Mouse (Mus musculus) heart, embryonic 12.5 days (tissue): ENCODE results near the gene Cip2a. TPM values are rescaled to one million over a fixed set of nuclear protein-coding genes. Genes with fewer than 3 reads are reported as not detected.

Experiments
- ATAC-seq: fragments of 200-750 bp; cut with Nextera tagmentation; 2 replicates; pipeline ENCODE4 v1.8.0; 2017; ENCODE audit warnings: moderate TSS enrichment, moderate library complexity; ENCODE audit not compliant: insufficient number of reproducible peaks, low FRiP score
- H3K27ac ChIP-seq: fragments of 300-500 bp; sonication (generic); 2 replicates; pipeline ENCODE4 v1.5.1; 2016; ENCODE audit warnings: mild to moderate bottlenecking, moderate library complexity; ENCODE audit not compliant: poor library complexity, severe bottlenecking
- H3K27me3 ChIP-seq: fragments of 300-500 bp; sonication (generic); replicated peaks from 2 replicates; pipeline ENCODE4 v1.6.1; 2016; ENCODE audit warnings: mild to moderate bottlenecking, moderate library complexity
- H3K36me3 ChIP-seq: fragments of 300-500 bp; sonication (generic); 2 replicates; pipeline ENCODE4 v1.6.1; 2016; ENCODE audit warnings: mild to moderate bottlenecking, moderate library complexity
- H3K4me1 ChIP-seq: fragments of 300-500 bp; sonication (generic); replicated peaks from 2 replicates; pipeline ENCODE4 v1.6.1; 2016; ENCODE audit warnings: mild to moderate bottlenecking
- H3K4me2 ChIP-seq: fragments of 300-500 bp; sonication (generic); 2 replicates; pipeline ENCODE4 v1.6.1; 2016; ENCODE audit warnings: mild to moderate bottlenecking, moderate library complexity
- H3K4me3 ChIP-seq: fragments of 300-500 bp; sonication (generic); 2 replicates; pipeline ENCODE4 v1.5.1; 2016; ENCODE audit warnings: mild to moderate bottlenecking
- H3K9ac ChIP-seq: fragments of 300-500 bp; sonication (generic); 2 replicates; pipeline ENCODE4 v1.6.1; 2016; ENCODE audit warnings: mild to moderate bottlenecking, moderate library complexity
- H3K9me3 ChIP-seq: fragments of 300-500 bp; sonication (generic); replicated peaks from 2 replicates; pipeline ENCODE4 v1.6.1; 2016; ENCODE audit warnings: mild to moderate bottlenecking, moderate library complexity
- WGBS: fragments of 180-500 bp; shearing (Covaris S2); methylation state at CpG from one replicate; pipeline ENCODE4 v1.1.7; 2016; 5-methylcytosine and 5-hydroxymethylcytosine counted together
- polyA plus RNA-seq: library from polyadenylated mRNA; unstranded; fragments of >200 nt; fragmentation: Nextera tagmentation; extraction: Ambion mirVana; gene quantifications from 2 replicates; pipeline ENCODE4 v1.2.1, GENCODE M21; 2016

The Cip2a gene
- polyA plus RNA-seq, 1 experiment from 2014 or later = 31.0 TPM

- Histone ChIP-seq H3K4me3 (no peak overlapping the region), H3K9ac (no peak overlapping the region), H3K27ac (no peak overlapping the region), H3K9me3 (no peaks in the 10 kb centered on the region), H3K36me3 (peaks cover 27% of the 10 kb centered on the region), H3K4me2 (no peak overlapping the region), H3K27me3 (no peaks in the 10 kb centered on the region), H3K4me1 (no peaks in the 10 kb centered on the region)
- 77% methylated on average over 5 of the region's 5 CpGs for WGBS
- no peak for ATAC-seq
Observed at GRCm38 (mm10) chr16:49016620-49017332, 22.8 kb downstream of the Cip2a start.

GRCm38 (mm10) chr16:49035852-49036251 is 41.9 kb downstream of the Cip2a start:
- Histone ChIP-seq H3K27me3 (no peaks in the 10 kb centered on the region), H3K9me3 (no peaks in the 10 kb centered on the region), H3K4me3 (no peak overlapping the region), H3K4me1 (no peaks in the 10 kb centered on the region), H3K4me2 (no peak overlapping the region), H3K27ac (no peak overlapping the region), H3K36me3 (no peaks in the 10 kb centered on the region), H3K9ac (no peak overlapping the region)
- ATAC-seq = no peak
- 64% methylated on average over 4 of the region's 4 CpGs for WGBS

GRCm38 (mm10) chr16:49037771-49038170 is 43.8 kb downstream of the Cip2a start:
- Histone ChIP-seq H3K9me3 (no peaks in the 10 kb centered on the region), H3K4me1 (no peaks in the 10 kb centered on the region), H3K4me3 (no peak overlapping the region), H3K4me2 (no peak overlapping the region), H3K36me3 (no peaks in the 10 kb centered on the region), H3K27me3 (no peaks in the 10 kb centered on the region), H3K27ac (no peak overlapping the region), H3K9ac (no peak overlapping the region)
- 74% methylated on average over 4 of the region's 4 CpGs for WGBS
- no peak for ATAC-seq

GRCm38 (mm10) chr16:49040554-49041221 is 46.7 kb downstream of the Cip2a start:
- no peak overlapping the region for H3K9ac ChIP-seq
- no peak for ATAC-seq
- WGBS = 75% methylated on average over 3 of the region's 3 CpGs

DNA sequence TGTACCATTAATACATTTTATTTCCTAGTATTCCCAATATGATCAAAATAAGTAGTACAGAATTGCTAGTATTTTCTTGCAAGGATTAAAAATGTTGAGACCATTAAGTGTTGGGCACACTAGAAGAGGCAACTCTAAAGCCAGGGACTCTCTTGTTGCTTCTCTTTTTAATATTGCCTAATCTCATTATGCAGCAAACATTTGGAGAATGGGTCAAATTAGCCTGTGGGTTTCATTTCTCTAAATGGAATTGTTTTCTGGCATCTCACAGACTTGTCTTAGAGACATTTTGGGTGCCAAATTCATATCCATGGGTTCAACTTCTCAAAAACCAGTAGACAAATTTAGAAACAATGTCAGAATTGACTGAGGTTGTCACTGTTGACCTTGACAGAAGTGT is 55.2 kb downstream of the Cip2a start:
- Histone ChIP-seq H3K27me3 (no peaks in the 10 kb centered on the region), H3K36me3 (no peaks in the 10 kb centered on the region), H3K9me3 (no peaks in the 10 kb centered on the region), H3K4me3 (no peak overlapping the region), H3K27ac (no peak overlapping the region), H3K9ac (no peak overlapping the region), H3K4me2 (no peak overlapping the region), H3K4me1 (no peaks in the 10 kb centered on the region)
- ATAC-seq = no peak

More at GRCm38 (mm10) chr16:49040554-49041221, 46.7 kb downstream of the Cip2a start:
- Histone ChIP-seq H3K27ac (no peak overlapping the region), H3K4me2 (no peak overlapping the region), H3K9me3 (no peaks in the 10 kb centered on the region), H3K4me1 (no peaks in the 10 kb centered on the region), H3K36me3 (no peaks in the 10 kb centered on the region), H3K4me3 (no peak overlapping the region), H3K27me3 (no peaks in the 10 kb centered on the region)

- WGBS = 82% methylated on average over 1 of the region's 1 CpGs
- no peak for ATAC-seq
- H3K36me3 ChIP-seq = no peaks in the 10 kb centered on the region
- no peak within 1 kb of the TSS for H3K9ac ChIP-seq
- no peak within 1 kb of the TSS for H3K4me3 ChIP-seq
- H3K27ac ChIP-seq = no peak within 1 kb of the TSS
- H3K27me3 ChIP-seq = no peaks in the 10 kb centered on the region
- no peaks in the 10 kb centered on the region for H3K9me3 ChIP-seq
- no peak within 1 kb of the TSS for H3K4me2 ChIP-seq
- no peaks in the 10 kb centered on the region for H3K4me1 ChIP-seq
Observed at GRCm38 (mm10) chr16:49057186-49057585, 63.2 kb downstream of the Cip2a start, which contains the start of gene Myh15. Gene Myh15 (plus strand): TSS chr16:49057486.

Other genes starting within 250 kb of the Cip2a start
- gene Trat1, start 222.2 kb upstream of the Cip2a start, polyA plus RNA-seq = not detected in 2 replicates
- not detected in 2 replicates for gene Retnlb, start 177.3 kb upstream of the Cip2a start, polyA plus RNA-seq
- gene Retnla, start 151.6 kb upstream of the Cip2a start, polyA plus RNA-seq = not detected in 2 replicates
- not detected in 2 replicates for gene Retnlg, start 121.6 kb upstream of the Cip2a start, polyA plus RNA-seq
- 22.6 and 27.5 TPM in 2 replicates for gene Dzip3, start within 50 bp of the Cip2a start, polyA plus RNA-seq
- gene Myh15, start 63.3 kb downstream of the Cip2a start, polyA plus RNA-seq = 0.03 TPM in 1 of 2 replicates, not detected in the other